Mouse (Mus musculus): ENCODE results near the gene Cacna1d. TPM values are rescaled to one million over a fixed set of nuclear protein-coding genes. Genes with fewer than 3 reads are reported as not detected.

Gene Cacna1d
- total RNA-seq, 1 experiment from 2014 or later: 5.0 TPM

- ATAC-seq (replicated peaks; ENCODE audit: insufficient number of reproducible peaks, low FRiP score, low TSS enrichment, poor library complexity, severe bottlenecking): no peak
Measured at GRCm38 (mm10) chr14:30473605-30474004, 17.6 kb downstream of the Cacna1d start.

- ATAC-seq (replicated peaks; ENCODE audit: insufficient number of reproducible peaks, low FRiP score, low TSS enrichment, poor library complexity, severe bottlenecking): no peak
Measured at GRCm38 (mm10) chr14:30463312-30463711, 27.9 kb downstream of the Cacna1d start.

- peak; percentile 86 for ATAC-seq (replicated peaks; ENCODE audit: insufficient number of reproducible peaks, low FRiP score, low TSS enrichment, poor library complexity, severe bottlenecking)
Measured at GRCm38 (mm10) chr14:30459891-30460523, 31.2 kb downstream of the Cacna1d start.

GRCm38 (mm10) chr14:30458820-30459219, 32.4 kb downstream of the Cacna1d start:
- ATAC-seq (replicated peaks; ENCODE audit: insufficient number of reproducible peaks, low FRiP score, low TSS enrichment, poor library complexity, severe bottlenecking): no peak

GRCm38 (mm10) chr14:30457897-30458296, 33.4 kb downstream of the Cacna1d start:
- ATAC-seq (replicated peaks; ENCODE audit: insufficient number of reproducible peaks, low FRiP score, low TSS enrichment, poor library complexity, severe bottlenecking): peak; percentile 84

GRCm38 (mm10) chr14:30457436-30457835, 33.8 kb downstream of the Cacna1d start:
- ATAC-seq (replicated peaks; ENCODE audit: insufficient number of reproducible peaks, low FRiP score, low TSS enrichment, poor library complexity, severe bottlenecking): no peak

GRCm38 (mm10) chr14:30455801-30456595, 35.3 kb downstream of the Cacna1d start:
- ATAC-seq (replicated peaks; ENCODE audit: insufficient number of reproducible peaks, low FRiP score, low TSS enrichment, poor library complexity, severe bottlenecking): no peak

GRCm38 (mm10) chr14:30439915-30440314, 51.3 kb downstream of the Cacna1d start:
- no peak for ATAC-seq (replicated peaks; ENCODE audit: insufficient number of reproducible peaks, low FRiP score, low TSS enrichment, poor library complexity, severe bottlenecking)

GRCm38 (mm10) chr14:30435316-30435715, 55.9 kb downstream of the Cacna1d start:
- peak; percentile 98 for ATAC-seq (replicated peaks; ENCODE audit: insufficient number of reproducible peaks, low FRiP score, low TSS enrichment, poor library complexity, severe bottlenecking)

GRCm38 (mm10) chr14:30430446-30430845, 60.8 kb downstream of the Cacna1d start:
- ATAC-seq (replicated peaks; ENCODE audit: insufficient number of reproducible peaks, low FRiP score, low TSS enrichment, poor library complexity, severe bottlenecking): no peak

GRCm38 (mm10) chr14:30430026-30430425, 61.2 kb downstream of the Cacna1d start:
- no peak for ATAC-seq (replicated peaks; ENCODE audit: insufficient number of reproducible peaks, low FRiP score, low TSS enrichment, poor library complexity, severe bottlenecking)

GRCm38 (mm10) chr14:30429606-30430005, 61.6 kb downstream of the Cacna1d start:
- ATAC-seq (replicated peaks; ENCODE audit: insufficient number of reproducible peaks, low FRiP score, low TSS enrichment, poor library complexity, severe bottlenecking): no peak

- no peak for ATAC-seq (replicated peaks; ENCODE audit: insufficient number of reproducible peaks, low FRiP score, low TSS enrichment, poor library complexity, severe bottlenecking)
Measured at GRCm38 (mm10) chr14:30428757-30429156, 62.5 kb downstream of the Cacna1d start.

GRCm38 (mm10) chr14:30425876-30426275, 65.4 kb downstream of the Cacna1d start:
- ATAC-seq (replicated peaks; ENCODE audit: insufficient number of reproducible peaks, low FRiP score, low TSS enrichment, poor library complexity, severe bottlenecking): no peak

- ATAC-seq (replicated peaks; ENCODE audit: insufficient number of reproducible peaks, low FRiP score, low TSS enrichment, poor library complexity, severe bottlenecking): no peak
Measured at GRCm38 (mm10) chr14:30425175-30425574, 66.1 kb downstream of the Cacna1d start.

- no peak for ATAC-seq (replicated peaks; ENCODE audit: insufficient number of reproducible peaks, low FRiP score, low TSS enrichment, poor library complexity, severe bottlenecking)
Measured at GRCm38 (mm10) chr14:30424638-30425037, 66.6 kb downstream of the Cacna1d start.

- ATAC-seq (replicated peaks; ENCODE audit: insufficient number of reproducible peaks, low FRiP score, low TSS enrichment, poor library complexity, severe bottlenecking): no peak
Measured at GRCm38 (mm10) chr14:30422376-30423140, 68.7 kb downstream of the Cacna1d start.

GRCm38 (mm10) chr14:30419458-30419857, 71.8 kb downstream of the Cacna1d start:
- no peak for ATAC-seq (replicated peaks; ENCODE audit: insufficient number of reproducible peaks, low FRiP score, low TSS enrichment, poor library complexity, severe bottlenecking)

GRCm38 (mm10) chr14:30419046-30419445, 72.2 kb downstream of the Cacna1d start:
- ATAC-seq (replicated peaks; ENCODE audit: insufficient number of reproducible peaks, low FRiP score, low TSS enrichment, poor library complexity, severe bottlenecking): no peak
